Mouse (Mus musculus) thymus, adult 2 months (tissue): ENCODE data around the gene Mrps33.

Experiments
- CTCF ChIP-seq: fragments of 200-500 bp; IDR thresholded peaks from 2 replicates; pipeline ENCODE4 v1.5.1; 2012; ENCODE audit warnings: mild to moderate bottlenecking, control low read depth, low read length, moderate library complexity, borderline replicate concordance; ENCODE audit not compliant: control insufficient read depth, poor library complexity, insufficient read depth; ENCODE audit errors: extremely low read depth
- POLR2A ChIP-seq: fragments of 200-500 bp; IDR thresholded peaks from 2 replicates; pipeline ENCODE4 v1.6.1; 2012; ENCODE audit warnings: mild to moderate bottlenecking, low read length, control low read depth, moderate library complexity; ENCODE audit not compliant: control insufficient read depth, poor library complexity, insufficient read depth; ENCODE audit errors: extremely low read depth

DNA sequence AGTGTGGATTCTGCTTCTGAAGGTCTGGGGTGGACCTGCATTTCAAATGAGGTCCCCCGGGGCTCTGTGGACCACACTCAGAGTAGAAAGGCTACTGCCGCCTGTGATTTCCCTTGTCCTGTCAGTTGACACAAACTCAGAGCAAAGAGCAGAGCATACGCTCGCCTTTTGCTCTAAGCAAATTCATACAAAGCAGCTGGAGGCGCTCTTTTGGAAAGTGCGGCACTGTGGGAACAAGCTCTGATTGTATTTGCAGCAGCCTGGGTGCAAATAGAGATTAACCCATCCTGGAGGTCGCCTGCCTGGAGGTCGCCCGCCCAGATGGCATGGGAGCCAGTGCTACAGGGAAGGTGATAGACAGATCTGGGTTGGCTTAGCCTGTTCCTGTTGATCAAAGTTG, 23.0 kb downstream of the Mrps33 start:
- TF ChIP-seq CTCF: no peak
- TF ChIP-seq POLR2A: no peak
